Mouse (Mus musculus) hindbrain, embryonic 11.5 days (tissue): ENCODE data around the gene Rab5b. TPM values are rescaled to one million over a fixed set of nuclear protein-coding genes. Genes with fewer than 3 reads are reported as not detected.

ENCODE experiments used
- ATAC-seq: fragments of 200-750 bp; cut with Nextera tagmentation; 2 replicates; pipeline ENCODE4 v1.8.0; 2017; ENCODE audit warnings: mild to moderate bottlenecking, moderate TSS enrichment, moderate library complexity; ENCODE audit not compliant: low FRiP score
- DNase-seq: peaks from one replicate; pipeline ENCODE4 v3.0.0-alpha.2; 2015; ENCODE audit warnings: low spot score
- H3K27ac ChIP-seq: fragments of 300-500 bp; sonication (generic); 2 replicates; pipeline ENCODE4 v1.5.1; 2014; ENCODE audit warnings: mild to moderate bottlenecking, low read depth, low read length
- H3K27me3 ChIP-seq: fragments of 300-500 bp; sonication (generic); 2 replicates; pipeline ENCODE4 v1.6.1; 2014; ENCODE audit warnings: mild to moderate bottlenecking, low read length, moderate library complexity, mixed read lengths; ENCODE audit not compliant: control insufficient read depth, insufficient read depth
- H3K36me3 ChIP-seq: fragments of 300-500 bp; sonication (generic); 2 replicates; pipeline ENCODE4 v1.6.1; 2014; ENCODE audit warnings: mild to moderate bottlenecking, low read length, moderate library complexity, mixed read lengths; ENCODE audit not compliant: control insufficient read depth, insufficient read depth
- H3K4me1 ChIP-seq: fragments of 300-500 bp; sonication (generic); replicated peaks from 2 replicates; pipeline ENCODE4 v1.6.1; 2014; ENCODE audit warnings: low read length, mixed read lengths; ENCODE audit not compliant: control insufficient read depth, insufficient read depth
- H3K4me2 ChIP-seq: fragments of 300-500 bp; sonication (generic); replicated peaks from 2 replicates; pipeline ENCODE4 v1.6.1; 2014; ENCODE audit warnings: mild to moderate bottlenecking, low read depth, low read length
- H3K4me3 ChIP-seq: fragments of 300-500 bp; sonication (generic); 2 replicates; pipeline ENCODE4 v1.5.1; 2014; ENCODE audit warnings: low read depth, low read length
- H3K9ac ChIP-seq: fragments of 300-500 bp; sonication (generic); 2 replicates; pipeline ENCODE4 v1.6.1; 2014; ENCODE audit warnings: low read depth, low read length
- H3K9me3 ChIP-seq: fragments of 300-500 bp; sonication (generic); 2 replicates; pipeline ENCODE4 v1.6.1; 2016; ENCODE audit warnings: low read length; ENCODE audit not compliant: control insufficient read depth
- whole genome bisulfite sequencing: fragments of 180-500 bp; shearing (Covaris S2); extraction: QIAGEN DNeasy Blood & Tissue Kit; methylation state at CpG from one replicate; pipeline ENCODE4 v1.1.7; 2014; 5-methylcytosine and 5-hydroxymethylcytosine counted together
- polyA plus RNA-seq: library from polyadenylated mRNA; unstranded; fragments of >200 nt; fragmentation: Nextera tagmentation; extraction: Ambion mirVana; gene quantifications from 2 replicates; pipeline ENCODE4 v1.2.1, GENCODE M21; 2014

The Rab5b gene
- polyA plus RNA-seq, 1 experiment from 2014 or later = 76.0 TPM

GRCm38 (mm10) chr10:128703895-128704294, 7.8 kb upstream of the Rab5b start, which contains the start of gene Pmel:
Gene Pmel, plus strand, starts transcription at chr10:128704195.
- Histone ChIP-seq H3K27me3 (no peaks in the 10 kb centered on the region), H3K27ac (peak within 1 kb of the TSS; percentile 60), H3K4me3 (peak within 1 kb of the TSS; percentile 73), H3K36me3 (0 out of 2 replicates have a peak, but pooled peaks cover 2% of the 10 kb centered on the region), H3K4me2 (peak within 1 kb of the TSS; percentile 82), H3K9me3 (no peaks in the 10 kb centered on the region), H3K9ac (peak within 1 kb of the TSS; percentile 63), H3K4me1 (no peaks in the 10 kb centered on the region)
- 29% methylated on average over 4 of the region's 4 CpGs for WGBS
- DNase-seq (no peak), ATAC-seq (no peak; the same call in 1 of the 2 replicates)

GRCm38 (mm10) chr10:128702328-128703007, 6.4 kb upstream of the Rab5b start:
- Histone ChIP-seq H3K9me3 (no peaks in the 10 kb centered on the region), H3K4me2 (no peak overlapping the region), H3K27ac (no peak overlapping the region), H3K4me3 (no peak overlapping the region), H3K36me3 (0 out of 2 replicates have a peak, but pooled peaks cover 2% of the 10 kb centered on the region), H3K4me1 (no peaks in the 10 kb centered on the region), H3K27me3 (no peaks in the 10 kb centered on the region), H3K9ac (no peak overlapping the region)
- DNase-seq (no peak), ATAC-seq (no peak)
- WGBS = 87% methylated on average over 6 of the region's 6 CpGs

- H3K9me3 ChIP-seq = no peaks in the 10 kb centered on the region
- H3K4me2 ChIP-seq = no peak overlapping the region
- H3K4me1 ChIP-seq = no peaks in the 10 kb centered on the region
- no peak for ATAC-seq
- no peak overlapping the region for H3K27ac ChIP-seq
- 0 out of 2 replicates have a peak, but pooled peaks cover 2% of the 10 kb centered on the region for H3K36me3 ChIP-seq
- WGBS = 96% methylated on average over 5 of the region's 5 CpGs
- no peaks in the 10 kb centered on the region for H3K27me3 ChIP-seq
- H3K9ac ChIP-seq = no peak overlapping the region
- H3K4me3 ChIP-seq = no peak overlapping the region
- no peak for DNase-seq
Measured at GRCm38 (mm10) chr10:128700712-128701111, 4.6 kb upstream of the Rab5b start.

- Histone ChIP-seq H3K4me2 (no peak overlapping the region), H3K36me3 (0 out of 2 replicates have a peak, but pooled peaks cover 2% of the 10 kb centered on the region), H3K4me3 (no peak overlapping the region), H3K27me3 (no peaks in the 10 kb centered on the region), H3K27ac (no peak overlapping the region), H3K4me1 (no peaks in the 10 kb centered on the region), H3K9me3 (no peaks in the 10 kb centered on the region), H3K9ac (no peak overlapping the region)
- DNase-seq (no peak), ATAC-seq (no peak)
- 84% methylated on average over 11 of the region's 11 CpGs for WGBS
Measured at GRCm38 (mm10) chr10:128699611-128700010, 3.5 kb upstream of the Rab5b start.

- Histone ChIP-seq H3K4me2 (no peak overlapping the region), H3K27me3 (no peaks in the 10 kb centered on the region), H3K9ac (no peak overlapping the region), H3K4me3 (no peak overlapping the region), H3K9me3 (no peaks in the 10 kb centered on the region), H3K36me3 (0 out of 2 replicates have a peak, but pooled peaks cover 2% of the 10 kb centered on the region), H3K27ac (no peak overlapping the region), H3K4me1 (no peaks in the 10 kb centered on the region)
- DNase-seq = no peak
- ATAC-seq = no peak
- WGBS = 81% methylated on average over 5 of the region's 5 CpGs
Measured at GRCm38 (mm10) chr10:128699006-128699405, 2.9 kb upstream of the Rab5b start.

GRCm38 (mm10) chr10:128697072-128697725, 1.1 kb upstream of the Rab5b start:
- Histone ChIP-seq H3K4me1 (no peaks in the 10 kb centered on the region), H3K4me2 (no peak overlapping the region; the same call in 1 of the 2 replicates), H3K9me3 (no peaks in the 10 kb centered on the region), H3K27me3 (no peaks in the 10 kb centered on the region), H3K36me3 (0 out of 2 replicates have a peak, but pooled peaks cover 2% of the 10 kb centered on the region), H3K9ac (no peak overlapping the region), H3K4me3 (no peak overlapping the region), H3K27ac (no peak overlapping the region)
- WGBS = 92% methylated on average over 6 of the region's 6 CpGs
- DNase-seq (no peak), ATAC-seq (no peak)

GRCm38 (mm10) chr10:128695411-128695991, 563 bp downstream of the Rab5b start:
- ATAC-seq (no peak), DNase-seq (no peak)
- Histone ChIP-seq H3K4me3 (peak overlapping the region; percentile 49), H3K4me1 (no peaks in the 10 kb centered on the region), H3K9ac (peak overlapping the region; percentile 66), H3K4me2 (peak overlapping the region; percentile 57), H3K27me3 (no peaks in the 10 kb centered on the region), H3K36me3 (no peaks in the 10 kb centered on the region), H3K9me3 (no peaks in the 10 kb centered on the region), H3K27ac (peak overlapping the region; percentile 94)
- WGBS = under 1% methylated on average over 22 of the region's 22 CpGs

GRCm38 (mm10) chr10:128674469-128675008, 21.5 kb downstream of the Rab5b start:
- Histone ChIP-seq H3K9ac (peak overlapping the region; percentile 13; the same call in 1 of the 2 replicates), H3K36me3 (no peaks in the 10 kb centered on the region), H3K4me3 (peak overlapping the region; percentile 44), H3K27me3 (no peaks in the 10 kb centered on the region), H3K9me3 (no peaks in the 10 kb centered on the region), H3K27ac (peak overlapping the region; percentile 30; the same call in 1 of the 2 replicates), H3K4me2 (peak overlapping the region; percentile 71), H3K4me1 (peaks cover 2% of the 10 kb centered on the region; the same call in 1 of the 2 replicates)
- DNase-seq = peak; percentile 38
- no peak for ATAC-seq
- WGBS = 2% methylated on average over 9 of the region's 9 CpGs
